Mouse (Mus musculus) lung, postnatal 0 days (tissue): Measurements from ENCODE around the gene Gm20388. TPM values are rescaled to one million over a fixed set of nuclear protein-coding genes. Genes with fewer than 3 reads are reported as not detected.

ENCODE experiments used
- ATAC-seq: fragments of 200-750 bp; cut with Nextera tagmentation; 2 replicates; pipeline ENCODE4 v1.8.0; 2017; ENCODE audit warnings: moderate library complexity
- DNase-seq: peaks from one replicate; pipeline ENCODE4 v3.0.0-alpha.2; 2016; ENCODE audit warnings: low spot score
- H3K27ac ChIP-seq: fragments of 300-500 bp; sonication (generic); 2 replicates; pipeline ENCODE4 v1.5.1; 2014; ENCODE audit warnings: antibody characterized with exemption, mild to moderate bottlenecking, low read length, mixed read lengths
- H3K27me3 ChIP-seq: fragments of 300-500 bp; sonication (generic); replicated peaks from 2 replicates; pipeline ENCODE4 v1.6.1; 2014; ENCODE audit warnings: low read length, mixed read lengths; ENCODE audit not compliant: insufficient read depth
- H3K36me3 ChIP-seq: fragments of 300-500 bp; sonication (generic); 2 replicates; pipeline ENCODE4 v1.6.1; 2014; ENCODE audit warnings: low read length, mixed read lengths; ENCODE audit not compliant: insufficient read depth
- H3K4me1 ChIP-seq: fragments of 300-500 bp; sonication (generic); 2 replicates; pipeline ENCODE4 v1.6.1; 2014; ENCODE audit warnings: antibody characterized with exemption, low read depth, low read length, mixed read lengths; ENCODE audit not compliant: insufficient read depth
- H3K4me2 ChIP-seq: fragments of 300-500 bp; sonication (generic); replicated peaks from 2 replicates; pipeline ENCODE4 v1.6.1; 2014; ENCODE audit warnings: low read depth, mild to moderate bottlenecking, low read length, moderate library complexity, mixed read lengths
- H3K4me3 ChIP-seq: fragments of 300-500 bp; sonication (generic); 2 replicates; pipeline ENCODE4 v1.5.1; 2014; ENCODE audit warnings: low read depth, low read length
- H3K9ac ChIP-seq: fragments of 300-500 bp; sonication (generic); replicated peaks from 2 replicates; pipeline ENCODE4 v1.6.1; 2014; ENCODE audit warnings: low read depth, mild to moderate bottlenecking
- H3K9me3 ChIP-seq: fragments of 300-500 bp; sonication (generic); 2 replicates; pipeline ENCODE4 v1.6.1; 2016; ENCODE audit warnings: low read length, mixed read lengths
- CTCF ChIP-seq: IDR thresholded peaks from 2 replicates; pipeline ENCODE4 v1.5.1; 2016; ENCODE audit warnings: antibody characterized with exemption, mild to moderate bottlenecking
- EP300 ChIP-seq: IDR thresholded peaks from 2 replicates; pipeline ENCODE4 v1.6.1; 2016; ENCODE audit warnings: antibody characterized with exemption, mild to moderate bottlenecking, control low read depth
- WGBS: fragments of 180-500 bp; shearing (Covaris S2); extraction: QIAGEN DNeasy Blood & Tissue Kit; methylation state at CpG from one replicate; pipeline ENCODE4 v1.1.7; 2014; 5-methylcytosine and 5-hydroxymethylcytosine counted together
- polyA plus RNA-seq: library from polyadenylated mRNA; unstranded; fragments of >200 nt; fragmentation: Nextera tagmentation; extraction: Ambion mirVana; gene quantifications from 2 replicates; pipeline ENCODE4 v1.2.1, GENCODE M21; 2015

Gene Gm20388
- polyA plus RNA-seq, 1 experiment from 2014 or later = not detected

GRCm38 (mm10) chr8:123114644-123115043 lies 3204.0 kb downstream of the Gm20388 start:
- H3K27me3 ChIP-seq = peaks cover 14% of the 10 kb centered on the region; the same call in 1 of the 2 replicates
- TF ChIP-seq CTCF = no peak
- no peak for TF ChIP-seq EP300
- no peak overlapping the region for H3K9ac ChIP-seq
- H3K36me3 ChIP-seq = no peaks in the 10 kb centered on the region
- H3K27ac ChIP-seq = no peak overlapping the region
- DNase-seq (no peak), ATAC-seq (no peak)
- H3K4me1 ChIP-seq = peaks cover 18% of the 10 kb centered on the region
- no peak overlapping the region for H3K4me2 ChIP-seq
- no peak overlapping the region for H3K4me3 ChIP-seq
- no peaks in the 10 kb centered on the region for H3K9me3 ChIP-seq
- 14% methylated on average over 3 of the region's 3 CpGs for WGBS

GRCm38 (mm10) chr8:123117127-123117731 lies 3206.6 kb downstream of the Gm20388 start, which contains the start of gene Cpne7:
Gene Cpne7, plus strand, starts transcription at chr8:123117374.
- DNase-seq (no peak), ATAC-seq (peak; percentile 42)
- no peak within 1 kb of the TSS for H3K27ac ChIP-seq

GRCm38 (mm10) chr8:123117744-123118143 lies 3207.1 kb downstream of the Gm20388 start:
- H3K4me1 ChIP-seq = peaks cover 15% of the 10 kb centered on the region
- ATAC-seq = no peak
- peak overlapping the region; percentile 76 for H3K4me2 ChIP-seq
- no peak overlapping the region for H3K9ac ChIP-seq
- TF ChIP-seq EP300 = no peak
- TF ChIP-seq CTCF = no peak
- H3K27ac ChIP-seq = no peak overlapping the region
- DNase-seq = no peak
- H3K36me3 ChIP-seq = no peaks in the 10 kb centered on the region
- H3K9me3 ChIP-seq = no peaks in the 10 kb centered on the region
- WGBS = 3% methylated on average over 17 of the region's 17 CpGs
- peak overlapping the region; percentile 38 for H3K4me3 ChIP-seq
- H3K27me3 ChIP-seq = peaks cover 14% of the 10 kb centered on the region; the same call in 1 of the 2 replicates

More at GRCm38 (mm10) chr8:123117127-123117731, 3206.6 kb downstream of the Gm20388 start, which contains the start of gene Cpne7:
- no peak within 1 kb of the TSS for H3K9ac ChIP-seq
- peak within 1 kb of the TSS; percentile 76 for H3K4me2 ChIP-seq
- peaks cover 14% of the 10 kb centered on the region; the same call in 1 of the 2 replicates for H3K27me3 ChIP-seq
- no peak for TF ChIP-seq EP300
- TF ChIP-seq CTCF = no peak
- H3K4me3 ChIP-seq = peak within 1 kb of the TSS; percentile 38
- no peaks in the 10 kb centered on the region for H3K9me3 ChIP-seq
- WGBS = 2% methylated on average over 51 of the region's 51 CpGs
- peaks cover 15% of the 10 kb centered on the region for H3K4me1 ChIP-seq
- H3K36me3 ChIP-seq = no peaks in the 10 kb centered on the region

- H3K27ac ChIP-seq = no peak overlapping the region
- ATAC-seq = no peak
- H3K9me3 ChIP-seq = no peaks in the 10 kb centered on the region
- 52% methylated on average over 9 of the region's 9 CpGs for WGBS
- H3K4me2 ChIP-seq = no peak overlapping the region
- TF ChIP-seq EP300 (no peak), CTCF (no peak)
- peaks cover 13% of the 10 kb centered on the region; the same call in 1 of the 2 replicates for H3K27me3 ChIP-seq
- no peaks in the 10 kb centered on the region for H3K36me3 ChIP-seq
- H3K4me1 ChIP-seq = peaks cover 9% of the 10 kb centered on the region
- H3K9ac ChIP-seq = no peak overlapping the region
- H3K4me3 ChIP-seq = no peak overlapping the region
- DNase-seq = no peak
These were observed 3211.4 kb downstream of the Gm20388 start for GRCm38 (mm10) chr8:123122059-123122458.

- Histone ChIP-seq H3K27me3 (peaks cover 7% of the 10 kb centered on the region; the same call in 1 of the 2 replicates), H3K9me3 (no peaks in the 10 kb centered on the region), H3K4me3 (no peak overlapping the region), H3K9ac (no peak overlapping the region), H3K4me2 (no peak overlapping the region), H3K4me1 (peaks cover 3% of the 10 kb centered on the region), H3K36me3 (no peaks in the 10 kb centered on the region), H3K27ac (no peak overlapping the region)
- TF ChIP-seq CTCF (no peak), EP300 (no peak)
- WGBS = 65% methylated on average over 5 of the region's 5 CpGs
- no peak for DNase-seq
- no peak for ATAC-seq
These were observed 3212.0 kb downstream of the Gm20388 start for GRCm38 (mm10) chr8:123122670-123123069.

- TF ChIP-seq CTCF = no peak
- TF ChIP-seq EP300 = no peak
These were observed 3215.7 kb downstream of the Gm20388 start for GRCm38 (mm10) chr8:123126193-123126816.

More at GRCm38 (mm10) chr8:123126193-123126816, 3215.7 kb downstream of the Gm20388 start:
- ATAC-seq = peak; percentile 86
- H3K36me3 ChIP-seq = no peaks in the 10 kb centered on the region
- no peaks in the 10 kb centered on the region for H3K9me3 ChIP-seq
- H3K27me3 ChIP-seq = no peaks in the 10 kb centered on the region
- no peak overlapping the region for H3K9ac ChIP-seq
- no peaks in the 10 kb centered on the region; the same call in 1 of the 2 replicates for H3K4me1 ChIP-seq
- WGBS = 7% methylated on average over 19 of the region's 19 CpGs
- H3K4me3 ChIP-seq = no peak overlapping the region
- DNase-seq = peak; percentile 34
- H3K4me2 ChIP-seq = no peak overlapping the region
- no peak overlapping the region for H3K27ac ChIP-seq
